Mouse (Mus musculus) kidney, postnatal 0 days (tissue): Measurements from ENCODE around the gene Sult2b1. TPM values are rescaled to one million over a fixed set of nuclear protein-coding genes. Genes with fewer than 3 reads are reported as not detected.
A peak's percentile ranks its signal among the peaks of the same experiment; 100 is the strongest.

Experiments
- ATAC-seq: fragments of 200-750 bp; cut with Nextera tagmentation; replicated peaks from 2 replicates; pipeline ENCODE4 v1.8.0; 2017; ENCODE audit warnings: low read depth, moderate number of reproducible peaks, moderate TSS enrichment, moderate library complexity; ENCODE audit not compliant: low FRiP score
- DNase-seq: peaks from one replicate; pipeline ENCODE4 v3.0.0-alpha.2; 2016; ENCODE audit warnings: low spot score
- H3K27ac ChIP-seq: fragments of 300-500 bp; sonication (generic); 2 replicates; pipeline ENCODE4 v1.5.1; 2014; ENCODE audit warnings: mild to moderate bottlenecking
- H3K27me3 ChIP-seq: fragments of 300-500 bp; sonication (generic); 2 replicates; pipeline ENCODE4 v1.6.1; 2014; ENCODE audit warnings: low read length, mixed read lengths; ENCODE audit not compliant: insufficient read depth
- H3K36me3 ChIP-seq: fragments of 300-500 bp; sonication (generic); 2 replicates; pipeline ENCODE4 v1.6.1; 2014; ENCODE audit warnings: low read length, mixed read lengths; ENCODE audit not compliant: insufficient read depth
- H3K4me1 ChIP-seq: fragments of 300-500 bp; sonication (generic); replicated peaks from 2 replicates; pipeline ENCODE4 v1.6.1; 2014; ENCODE audit warnings: antibody characterized with exemption, low read length, mixed read lengths; ENCODE audit not compliant: insufficient read depth
- H3K4me2 ChIP-seq: fragments of 300-500 bp; sonication (generic); 2 replicates; pipeline ENCODE4 v1.6.1; 2014; ENCODE audit warnings: mild to moderate bottlenecking, low read length, moderate library complexity, mixed read lengths
- H3K4me3 ChIP-seq: fragments of 300-500 bp; sonication (generic); replicated peaks from 2 replicates; pipeline ENCODE4 v1.5.1; 2014; ENCODE audit warnings: low read depth, low read length
- H3K9ac ChIP-seq: fragments of 300-500 bp; sonication (generic); 2 replicates; pipeline ENCODE4 v1.6.1; 2014; ENCODE audit warnings: low read depth, low read length
- H3K9me3 ChIP-seq: fragments of 300-500 bp; sonication (generic); replicated peaks from 2 replicates; pipeline ENCODE4 v1.6.1; 2016; ENCODE audit warnings: low read length, inconsistent platforms, mixed read lengths
- CTCF ChIP-seq: IDR thresholded peaks from 2 replicates; pipeline ENCODE4 v1.5.1; 2016; ENCODE audit warnings: antibody characterized with exemption, low read depth, mild to moderate bottlenecking, moderate library complexity
- WGBS: fragments of 180-500 bp; shearing (Covaris S2); extraction: QIAGEN DNeasy Blood & Tissue Kit; methylation state at CpG from one replicate; pipeline ENCODE4 v1.1.7; 2014; 5-methylcytosine and 5-hydroxymethylcytosine counted together
- polyA plus RNA-seq: library from polyadenylated mRNA; unstranded; fragments of >200 nt; fragmentation: Nextera tagmentation; extraction: Ambion mirVana; gene quantifications from 2 replicates; pipeline ENCODE4 v1.2.1, GENCODE M21; 2015

Sult2b1 gene
- polyA plus RNA-seq, 1 experiment from 2014 or later = 3.9 TPM

- Histone ChIP-seq H3K4me3 (no peak overlapping the region), H3K9me3 (no peaks in the 10 kb centered on the region), H3K4me2 (no peak overlapping the region), H3K9ac (no peak overlapping the region), H3K36me3 (no peaks in the 10 kb centered on the region), H3K4me1 (no peaks in the 10 kb centered on the region; the same call in 1 of the 2 replicates), H3K27ac (no peak overlapping the region), H3K27me3 (no peaks in the 10 kb centered on the region)
- DNase-seq = no peak
- ATAC-seq = 0 out of 2 replicates have a peak, but pooled peaks have one; percentile 36
- TF ChIP-seq CTCF = no peak
- WGBS = 51% methylated on average over 8 of the region's 8 CpGs
Observed at GRCm38 (mm10) chr7:45765995-45766394, 18.5 kb downstream of the Sult2b1 start.

- DNase-seq = no peak
- Histone ChIP-seq H3K9ac (no peak overlapping the region), H3K4me2 (no peak overlapping the region)
Observed at GRCm38 (mm10) chr7:45760151-45760550, 24.3 kb downstream of the Sult2b1 start.

GRCm38 (mm10) chr7:45759400-45759799, 25.1 kb downstream of the Sult2b1 start:
- H3K36me3 ChIP-seq = no peaks in the 10 kb centered on the region
- 6% methylated on average over 24 of the region's 27 CpGs for WGBS
- DNase-seq = peak; percentile 40
- peak overlapping the region; percentile 51 for H3K4me2 ChIP-seq
- no peak overlapping the region for H3K27ac ChIP-seq
- ATAC-seq = peak; percentile 90
- no peaks in the 10 kb centered on the region for H3K27me3 ChIP-seq
- peaks cover 5% of the 10 kb centered on the region; the same call in 1 of the 2 replicates for H3K4me1 ChIP-seq
- 0 out of 2 replicates have a peak overlapping the region, but pooled peaks have one; percentile 14 for H3K9ac ChIP-seq
- TF ChIP-seq CTCF = peak; percentile 50; the same call in 1 of the 2 replicates
- peak overlapping the region; percentile 11; the same call in 1 of the 2 replicates for H3K4me3 ChIP-seq
- H3K9me3 ChIP-seq = no peaks in the 10 kb centered on the region

More at GRCm38 (mm10) chr7:45760151-45760550, 24.3 kb downstream of the Sult2b1 start:
- no peak overlapping the region for H3K4me3 ChIP-seq
- no peak overlapping the region for H3K27ac ChIP-seq
- TF ChIP-seq CTCF = no peak
- ATAC-seq = no peak
- peaks cover 5% of the 10 kb centered on the region; the same call in 1 of the 2 replicates for H3K4me1 ChIP-seq
- H3K9me3 ChIP-seq = no peaks in the 10 kb centered on the region
- H3K36me3 ChIP-seq = no peaks in the 10 kb centered on the region
- WGBS = 64% methylated on average over 5 of the region's 5 CpGs
- H3K27me3 ChIP-seq = no peaks in the 10 kb centered on the region

- H3K9ac ChIP-seq = no peak overlapping the region
- TF ChIP-seq CTCF = no peak
Observed at GRCm38 (mm10) chr7:45755703-45756102, 28.8 kb downstream of the Sult2b1 start.

GRCm38 (mm10) chr7:45750162-45750561, 34.3 kb downstream of the Sult2b1 start:
- WGBS = 52% methylated on average over 9 of the region's 9 CpGs
- H3K36me3 ChIP-seq = no peaks in the 10 kb centered on the region
- no peak overlapping the region for H3K9ac ChIP-seq

More at GRCm38 (mm10) chr7:45755703-45756102, 28.8 kb downstream of the Sult2b1 start:
- Histone ChIP-seq H3K4me1 (peaks cover 5% of the 10 kb centered on the region; the same call in 1 of the 2 replicates), H3K36me3 (no peaks in the 10 kb centered on the region), H3K9me3 (no peaks in the 10 kb centered on the region), H3K27ac (no peak overlapping the region), H3K4me2 (no peak overlapping the region), H3K27me3 (no peaks in the 10 kb centered on the region), H3K4me3 (no peak overlapping the region)
- ATAC-seq (no peak), DNase-seq (no peak)
- WGBS = 54% methylated on average over 6 of the region's 6 CpGs

GRCm38 (mm10) chr7:45749401-45749800, 35.1 kb downstream of the Sult2b1 start:
- 29% methylated on average over 8 of the region's 10 CpGs for WGBS
- Histone ChIP-seq H3K9me3 (no peaks in the 10 kb centered on the region), H3K27ac (0 out of 2 replicates have a peak overlapping the region, but pooled peaks have one; percentile 13), H3K9ac (no peak overlapping the region), H3K4me1 (no peaks in the 10 kb centered on the region), H3K27me3 (no peaks in the 10 kb centered on the region), H3K36me3 (no peaks in the 10 kb centered on the region), H3K4me3 (no peak overlapping the region), H3K4me2 (no peak overlapping the region)
- no peak for TF ChIP-seq CTCF
- ATAC-seq = no peak
- DNase-seq = no peak

More at GRCm38 (mm10) chr7:45750162-45750561, 34.3 kb downstream of the Sult2b1 start:
- H3K27me3 ChIP-seq = no peaks in the 10 kb centered on the region
- H3K9me3 ChIP-seq = no peaks in the 10 kb centered on the region
- DNase-seq (no peak), ATAC-seq (no peak)
- no peak for TF ChIP-seq CTCF
- H3K4me1 ChIP-seq = no peaks in the 10 kb centered on the region
- H3K4me3 ChIP-seq = no peak overlapping the region
- H3K27ac ChIP-seq = no peak overlapping the region
- no peak overlapping the region for H3K4me2 ChIP-seq
